Mouse (Mus musculus) left cerebral cortex, postnatal 10 days (tissue): ENCODE measurements around the gene Slc10a1. TPM values are rescaled to one million over a fixed set of nuclear protein-coding genes. Genes with fewer than 3 reads are reported as not detected.
A peak's percentile ranks its signal among the peaks of the same experiment; 100 is the strongest.

Experiments used
- DNase-seq, 2 experiments: peaks; one replicate each; pipeline ENCODE4 v3.0.0; 2021 to 2022; ENCODE audit warnings: low spot score in 2 of 2, mixed read lengths in 1 of 2; ENCODE audit errors: extremely low spot score in 1 of 2
- intact Hi-C: fragments of 180-260 bp; cut with DNase I; formaldehyde crosslinking; loops from one replicate; pipeline ENCODE4 v1.15.1; 2025
- total RNA-seq, 2 experiments: library from RNA; stranded (reverse); gene quantifications; 2 replicates each; pipeline ENCODE4 v1.2.3; 2021

Gene Slc10a1
- total RNA-seq, 2 experiments from 2014 or later, result not detected

- intact Hi-C loops, result no loop called here
- no peak for DNase-seq
Observed at GRCm38 (mm10) chr12:80937331-80938029, 31.0 kb downstream of the Slc10a1 start.

GRCm38 (mm10) chr12:80936751-80937150 lies 31.8 kb downstream of the Slc10a1 start:
- intact Hi-C loops, result no loop called here
- DNase-seq, result no peak

- intact Hi-C loops, result no loop called here
- DNase-seq, result no peak
Observed at GRCm38 (mm10) chr12:80932865-80933264, 35.6 kb downstream of the Slc10a1 start.

DNA sequence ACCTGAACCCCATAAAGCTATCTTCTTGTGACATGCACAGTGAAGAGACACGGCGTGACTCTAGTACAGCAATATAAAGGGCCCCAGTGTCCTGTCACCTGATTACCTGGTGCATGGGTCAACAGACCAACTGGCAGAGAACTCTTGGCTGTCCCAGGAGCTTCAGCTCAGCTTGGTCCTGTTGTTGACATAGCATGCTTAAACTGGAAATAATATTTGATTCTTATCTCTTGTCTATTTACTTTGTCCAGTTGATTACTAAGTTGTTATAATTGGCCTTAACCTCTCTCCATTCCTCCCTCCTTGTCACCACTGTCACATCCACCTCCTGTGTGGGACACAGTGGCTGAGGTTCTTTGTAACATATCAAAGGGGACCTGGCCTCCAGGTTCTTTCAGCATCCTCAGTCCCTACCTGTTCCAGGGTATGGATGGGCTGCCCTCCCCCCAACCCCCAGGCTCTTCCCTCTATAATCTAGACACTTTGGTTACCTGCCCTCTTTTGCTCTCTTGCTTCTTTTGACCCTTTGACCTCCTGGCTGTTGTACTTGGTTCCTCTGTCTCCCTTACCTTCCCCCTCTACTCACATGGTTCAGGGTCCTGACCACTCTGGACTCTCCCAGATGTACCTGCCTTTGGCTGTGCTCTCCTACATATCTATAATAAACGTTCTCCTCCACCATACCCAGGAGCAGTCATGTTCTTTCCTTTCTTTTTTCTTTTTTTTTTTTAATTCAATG lies 36.9 kb downstream of the Slc10a1 start:
- DNase-seq, result no peak
- intact Hi-C loops, result no loop called here

- intact Hi-C loops, result no loop called here
- no peak for DNase-seq
Observed at GRCm38 (mm10) chr12:80930141-80930540, 38.4 kb downstream of the Slc10a1 start.

DNA sequence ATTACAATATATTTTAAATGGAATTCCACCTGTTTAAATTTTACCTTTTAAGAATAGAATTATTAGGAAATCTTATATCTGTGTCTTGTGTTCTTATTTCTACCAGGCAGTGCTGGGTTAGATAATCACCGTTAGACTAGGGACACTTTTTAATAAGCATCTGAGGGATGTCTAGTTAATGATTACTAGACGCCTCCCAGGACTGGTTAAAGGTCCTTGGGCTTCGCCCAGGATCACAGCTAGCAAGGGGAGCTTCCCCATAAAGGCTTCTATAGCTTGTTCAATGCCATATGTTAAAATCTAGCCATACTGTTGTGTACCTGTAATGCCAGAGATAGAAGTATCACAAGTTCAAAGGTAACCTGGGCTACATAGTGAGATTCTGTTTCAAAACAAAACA lies 39.6 kb downstream of the Slc10a1 start:
- no peak for DNase-seq
- intact Hi-C loops, result no loop called here

DNA sequence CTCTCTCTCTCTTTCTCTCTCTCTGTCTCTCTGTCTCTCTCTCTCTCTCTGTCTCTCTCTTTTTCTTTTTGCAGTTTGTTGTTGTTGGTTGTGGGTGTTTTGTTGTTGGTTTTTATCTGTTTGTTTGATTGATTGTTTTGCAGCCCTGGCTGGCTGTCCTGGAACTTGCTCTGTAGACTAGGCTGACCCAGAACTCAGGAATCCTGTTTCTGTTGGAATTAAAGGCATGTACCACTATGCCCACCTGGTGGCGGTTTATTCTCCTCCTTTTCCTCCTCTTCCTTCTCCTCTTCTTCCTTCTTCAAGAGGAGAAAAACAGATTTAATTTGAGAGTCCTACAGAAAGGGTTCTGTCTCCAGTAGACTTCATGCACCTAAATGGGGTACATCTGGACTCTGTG lies 41.0 kb downstream of the Slc10a1 start:
- intact Hi-C loops, result no loop called here
- no peak for DNase-seq

GRCm38 (mm10) chr12:80926550-80926949 lies 42.0 kb downstream of the Slc10a1 start:
- intact Hi-C loops, result no loop called here
- no peak for DNase-seq

GRCm38 (mm10) chr12:80925919-80926318 lies 42.6 kb downstream of the Slc10a1 start:
- intact Hi-C loops, result no loop called here
- DNase-seq, result no peak

- DNase-seq, result peak; percentile 48 to 84
- intact Hi-C loops, result no loop called here
Observed at GRCm38 (mm10) chr12:80924205-80924604, 44.3 kb downstream of the Slc10a1 start.

DNA sequence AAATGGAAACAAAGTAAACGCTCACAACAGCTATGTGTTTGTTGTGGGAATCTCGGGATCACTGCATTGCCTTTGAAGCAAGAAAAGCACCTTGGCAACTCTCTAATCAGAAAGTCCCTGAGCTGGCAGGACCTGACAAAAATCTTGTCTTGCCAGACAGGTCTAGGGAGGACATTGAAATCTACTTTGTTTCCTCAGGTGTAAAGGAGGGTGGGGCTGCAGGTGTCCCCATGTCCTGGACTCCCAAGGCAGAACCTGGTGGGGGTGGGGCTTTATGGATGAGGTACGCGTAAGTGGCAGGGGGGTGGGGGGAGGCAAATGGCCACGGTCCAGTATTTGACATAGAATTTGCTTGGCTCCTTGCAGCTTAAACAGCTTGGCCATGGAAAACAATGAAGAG lies 44.9 kb downstream of the Slc10a1 start:
- intact Hi-C loops, result no loop called here
- DNase-seq, result no peak

GRCm38 (mm10) chr12:80922869-80923268 lies 45.6 kb downstream of the Slc10a1 start:
- intact Hi-C loops, result no loop called here
- peak in 1 of 2 experiments; percentile 52 for DNase-seq

DNA sequence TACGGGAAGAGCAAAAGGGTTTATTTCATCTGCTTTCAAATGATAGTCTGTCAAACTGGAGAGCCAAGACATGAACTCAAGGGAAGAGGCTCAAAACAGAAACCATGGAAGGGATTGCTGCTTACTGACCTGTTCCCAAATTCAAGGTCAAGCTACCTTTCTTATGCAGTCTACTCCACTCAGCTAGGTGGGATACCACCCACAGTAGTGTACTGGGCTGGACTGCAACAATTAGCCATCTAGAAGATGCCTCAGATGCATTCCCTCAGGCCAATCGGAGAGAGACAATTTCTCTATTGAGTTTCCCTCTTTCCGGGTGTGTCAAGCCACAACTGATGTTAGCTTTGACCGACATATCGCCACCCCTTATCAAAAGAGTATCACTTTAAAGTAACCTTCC lies 47.2 kb downstream of the Slc10a1 start:
- no peak for DNase-seq
- intact Hi-C loops, result no loop called here

DNA sequence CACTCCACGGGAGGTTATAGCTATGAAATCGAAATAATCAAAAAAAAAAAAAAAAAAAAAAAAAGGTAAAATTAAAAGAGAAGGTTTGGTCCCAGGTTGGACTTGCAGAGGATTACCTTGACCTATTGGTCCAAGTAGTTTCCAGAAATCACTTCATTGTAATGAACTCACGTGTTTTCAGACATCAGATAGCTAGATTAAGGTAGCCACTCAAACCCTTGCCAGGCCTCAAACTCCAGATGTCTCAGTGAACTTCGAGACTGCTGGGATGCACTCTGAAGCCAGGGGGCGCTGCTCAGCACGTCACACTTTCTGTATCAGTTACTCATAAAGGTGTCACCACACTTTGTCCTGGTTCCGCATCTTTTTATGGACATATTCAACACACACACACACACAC lies 50.7 kb downstream of the Slc10a1 start:
- intact Hi-C loops, result no loop called here
- no peak for DNase-seq

DNA sequence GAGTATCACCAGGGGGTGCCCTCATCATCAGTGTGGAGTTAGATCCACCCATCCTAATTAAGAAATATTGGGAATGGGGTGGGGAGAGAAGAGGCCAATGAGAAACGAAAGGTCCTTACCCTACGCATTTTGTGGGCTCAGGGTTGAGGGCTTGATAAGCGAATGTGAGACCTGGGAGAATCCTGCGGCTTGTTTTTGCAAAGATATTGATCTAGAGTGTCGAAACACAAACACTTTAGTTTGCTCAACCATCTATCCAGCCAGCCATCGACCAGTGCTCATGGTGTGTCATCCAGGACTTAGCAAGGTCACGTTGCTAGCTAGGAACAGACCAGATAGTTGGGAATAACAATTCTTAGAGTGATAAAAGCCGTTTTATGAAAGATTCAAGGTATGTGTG lies 58.9 kb downstream of the Slc10a1 start:
- DNase-seq, result no peak
- intact Hi-C loops, result no loop called here

Other genes starting within 250 kb of the Slc10a1 start
- 10 to 100 TPM; 18.6 to 18.8 TPM for gene Ccdc177, start 208.0 kb downstream of the Slc10a1 start, total RNA-seq
- 10 to 100 TPM; 23.8 to 24.0 TPM for gene Susd6, start 178.2 kb downstream of the Slc10a1 start, total RNA-seq
- gene Srsf5, start 23.2 kb downstream of the Slc10a1 start, total RNA-seq, result 100 to 1,000 TPM; 338 to 355 TPM
- gene Smoc1, start 58.1 kb upstream of the Slc10a1 start, total RNA-seq, result 10 to 100 TPM; 10.3 to 10.9 TPM